Mouse (Mus musculus) kidney, adult 9 months (tissue): ENCODE measurements around the gene Tle4.

Source experiments
- DNase-seq: peaks from one replicate; pipeline ENCODE4 v3.0.0; 2022

Gene Tle4

DNA sequence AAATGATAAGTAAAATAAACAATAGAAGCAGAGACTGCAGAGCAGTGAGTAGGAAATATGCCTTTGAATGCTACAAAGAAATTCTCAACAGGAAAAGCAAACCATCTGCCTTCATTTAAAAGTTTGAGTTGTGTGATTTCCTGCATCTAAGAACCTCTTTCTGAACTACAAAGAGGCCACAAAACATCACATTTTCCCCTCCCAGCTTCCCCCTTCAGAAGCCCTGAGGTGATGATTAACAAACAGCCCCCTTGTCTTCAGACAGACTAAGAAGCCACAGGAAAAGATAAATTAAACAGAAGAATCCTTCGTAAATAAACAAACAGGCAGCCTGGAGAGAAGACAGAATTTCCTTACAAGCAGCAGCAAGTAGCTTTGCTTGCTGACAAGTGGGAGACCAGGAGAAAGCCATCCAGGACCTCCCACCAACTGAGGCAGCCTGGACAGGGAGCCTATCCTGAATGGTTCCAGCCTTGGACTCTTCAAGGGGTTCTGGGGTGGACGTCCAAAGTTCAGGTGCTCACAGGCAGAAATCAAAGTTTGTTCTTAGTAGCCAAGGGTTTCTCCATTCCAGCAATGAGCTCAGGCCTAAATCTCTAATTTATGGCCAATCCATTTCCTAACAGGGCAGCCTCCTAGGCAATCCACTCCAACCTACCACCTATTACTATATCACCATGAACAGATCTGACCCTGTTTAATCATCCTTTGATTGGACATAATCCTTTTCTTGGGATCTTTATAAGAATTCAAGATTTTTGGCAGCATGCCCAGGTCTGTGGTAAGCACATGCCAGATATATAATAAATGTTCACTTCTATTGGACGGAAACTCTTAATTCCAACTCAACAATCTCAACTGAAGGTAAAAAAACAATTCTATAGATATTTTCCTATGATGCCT lies 9.4 kb downstream of the Tle4 start:
- DNase-seq, result peak; percentile 64

DNA sequence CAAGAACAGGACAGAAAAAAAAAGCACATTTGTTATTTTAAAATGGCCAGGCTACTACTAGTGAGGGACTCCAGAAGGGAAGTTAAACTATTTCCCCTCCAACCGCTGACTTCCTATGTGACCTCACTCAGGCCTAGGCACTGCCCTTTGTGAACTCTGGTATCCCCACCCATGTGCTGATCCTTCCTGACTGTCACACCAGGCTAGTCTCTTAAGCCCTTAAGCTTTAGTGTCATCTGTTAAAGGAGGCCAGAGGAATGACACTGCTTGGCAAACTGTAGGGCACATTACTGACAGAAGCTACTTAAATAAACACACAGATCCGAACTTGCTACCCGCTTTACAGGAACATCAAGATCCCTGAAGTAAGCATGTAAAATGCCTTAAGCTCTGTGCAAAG lies 11.7 kb downstream of the Tle4 start:
- DNase-seq, result peak; percentile 40

DNA sequence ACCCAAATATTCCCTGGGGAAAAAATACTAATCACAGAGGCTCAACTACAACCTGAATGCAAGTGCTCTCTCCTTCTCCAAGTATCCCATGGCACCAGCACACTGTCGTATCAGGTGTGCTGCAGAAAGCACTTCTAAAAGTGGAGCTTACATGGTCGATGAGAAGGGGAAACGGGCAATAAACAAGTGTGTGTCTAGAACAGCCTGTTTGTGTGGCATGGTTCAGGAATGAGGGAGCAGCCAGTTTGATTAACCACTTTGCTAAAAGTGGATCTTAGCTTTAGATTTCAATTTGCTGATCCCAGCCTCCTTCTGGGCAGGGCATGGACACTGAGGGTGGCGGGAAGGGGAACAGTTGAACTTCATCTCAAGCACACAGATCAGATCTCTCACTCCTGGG lies 12.1 kb downstream of the Tle4 start:
- DNase-seq, result no peak

DNA sequence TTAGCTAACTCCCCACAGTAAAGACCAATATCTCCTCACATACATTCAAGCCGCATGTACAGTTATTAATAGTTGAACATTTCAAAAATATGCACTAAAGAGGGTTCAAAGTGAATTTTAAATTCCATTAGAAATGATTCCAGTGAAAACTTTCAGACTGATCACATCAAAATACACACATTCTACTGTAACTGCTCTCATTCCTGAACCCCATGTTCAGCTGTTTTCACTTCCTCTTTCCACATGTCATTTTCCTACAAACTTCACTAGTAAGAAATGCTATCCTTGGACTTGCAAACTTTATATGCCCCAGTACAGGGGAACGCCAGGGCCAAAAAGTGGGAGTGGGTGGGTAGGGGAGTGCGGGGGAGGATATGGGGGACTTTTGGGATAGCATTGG lies 12.6 kb downstream of the Tle4 start:
- no peak for DNase-seq

DNA sequence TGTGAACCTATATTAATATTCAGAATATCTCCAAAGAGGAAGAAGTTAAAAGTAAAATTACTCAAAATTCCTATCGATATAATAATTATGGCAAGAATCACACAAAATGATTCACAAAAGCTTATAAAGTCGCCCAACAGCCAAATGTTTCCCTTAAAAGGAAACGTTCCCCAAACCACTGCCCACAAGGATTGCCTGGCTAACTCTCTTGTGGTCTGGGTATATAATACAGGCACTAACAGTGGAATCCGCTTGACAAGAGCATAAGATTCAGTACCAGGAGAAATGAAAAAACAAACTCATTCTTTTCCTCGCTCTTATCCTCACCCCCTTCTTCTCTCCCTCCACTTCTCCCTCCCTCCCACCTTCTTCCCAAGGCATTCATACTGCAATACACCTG lies 19.2 kb downstream of the Tle4 start:
- DNase-seq, result no peak

DNA sequence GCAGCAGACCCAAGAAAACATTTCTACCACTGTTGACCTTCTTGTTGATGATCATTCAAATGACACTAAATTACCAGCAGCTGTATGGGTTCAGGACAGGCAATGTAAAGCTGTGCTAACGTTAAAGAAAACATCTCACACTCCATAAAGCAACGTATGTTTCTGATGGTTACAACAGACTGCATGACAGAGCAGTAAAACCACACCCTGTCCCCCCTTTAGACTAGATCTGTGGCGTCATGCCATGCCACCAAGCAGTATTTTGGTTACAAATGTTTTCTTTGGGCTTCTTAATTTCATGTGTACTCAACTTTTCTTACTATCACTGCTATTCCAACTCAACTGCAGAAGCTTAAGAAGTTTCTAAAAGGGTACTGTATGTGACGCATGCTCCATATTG lies 19.8 kb downstream of the Tle4 start:
- DNase-seq, result no peak

DNA sequence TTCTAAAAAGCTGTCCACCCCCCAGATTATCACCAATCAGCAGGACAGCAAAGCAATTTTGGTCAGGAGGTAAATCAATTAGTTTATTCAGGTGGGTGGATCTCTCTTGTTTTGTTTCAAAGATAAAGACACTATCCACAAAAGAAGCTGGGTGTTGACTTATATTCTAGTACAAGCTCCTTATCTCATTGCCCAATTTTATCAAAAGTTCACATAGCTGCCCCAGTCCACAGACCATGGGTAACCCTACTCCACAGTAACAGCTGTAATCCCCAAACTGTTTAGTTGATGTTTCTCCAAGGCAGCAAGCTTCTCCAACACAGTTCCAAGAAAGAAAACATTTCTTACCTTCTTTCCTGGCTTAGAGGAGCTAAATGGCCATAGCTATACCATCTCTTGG lies 21.5 kb downstream of the Tle4 start:
- no peak for DNase-seq

DNA sequence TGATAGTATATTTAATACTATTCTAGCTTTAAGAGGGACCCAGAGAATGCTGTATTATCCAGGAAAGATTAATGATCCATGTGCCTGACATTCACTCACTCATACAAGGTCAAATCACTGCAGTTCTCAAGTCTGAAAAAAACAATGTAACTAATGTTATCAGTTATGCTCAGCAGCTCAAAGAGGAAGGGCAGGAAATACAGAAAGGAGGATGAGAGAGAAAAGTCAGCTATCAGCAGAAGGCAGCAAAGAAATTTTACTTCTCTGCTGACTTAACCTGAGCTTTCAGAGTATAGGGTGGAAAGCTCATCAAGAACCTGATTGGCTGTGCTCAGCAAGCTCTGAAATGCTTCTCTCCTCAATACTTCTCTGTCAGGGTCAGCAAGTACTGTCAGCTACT lies 29.0 kb downstream of the Tle4 start:
- DNase-seq, result no peak

DNA sequence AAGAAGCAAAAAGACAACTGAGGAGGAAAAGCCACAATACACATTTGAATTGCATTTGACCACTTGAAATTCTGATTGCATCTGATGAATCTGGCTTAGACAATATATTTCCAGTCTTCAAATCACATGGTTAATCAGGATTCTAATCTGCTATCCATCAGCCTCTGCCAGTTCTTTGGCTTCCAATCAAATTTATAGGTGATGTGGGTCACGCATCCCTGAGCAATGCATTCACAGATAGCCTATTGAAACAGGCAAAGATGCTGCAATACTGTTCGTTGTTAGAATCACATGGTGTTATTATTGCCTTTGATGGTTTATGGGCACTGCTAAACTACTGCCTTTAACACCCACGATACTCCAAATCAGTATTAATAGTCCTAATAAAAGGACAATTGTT lies 30.8 kb downstream of the Tle4 start:
- DNase-seq, result no peak

DNA sequence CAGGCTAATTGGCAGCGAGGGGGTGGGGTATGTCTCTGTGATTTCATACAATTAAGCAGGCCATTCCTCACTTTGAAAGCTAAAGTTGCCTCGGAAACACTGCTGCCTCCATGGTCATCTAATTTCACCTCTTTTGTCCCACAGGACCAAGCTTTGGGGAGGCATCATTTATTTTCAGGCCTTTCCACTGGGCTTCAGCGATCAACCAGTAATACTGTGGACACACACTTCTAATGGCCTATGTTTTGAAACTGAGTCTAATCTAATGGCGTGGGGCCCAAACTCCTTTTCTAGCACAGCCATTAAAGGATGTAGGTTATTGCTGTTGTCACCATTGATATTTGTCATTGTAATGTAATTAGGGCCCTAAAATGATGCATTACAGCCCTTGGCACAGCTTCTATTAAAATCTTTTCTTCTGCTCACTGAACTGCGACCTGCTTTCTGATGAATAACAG lies 31.3 kb downstream of the Tle4 start:
- no peak for DNase-seq

DNA sequence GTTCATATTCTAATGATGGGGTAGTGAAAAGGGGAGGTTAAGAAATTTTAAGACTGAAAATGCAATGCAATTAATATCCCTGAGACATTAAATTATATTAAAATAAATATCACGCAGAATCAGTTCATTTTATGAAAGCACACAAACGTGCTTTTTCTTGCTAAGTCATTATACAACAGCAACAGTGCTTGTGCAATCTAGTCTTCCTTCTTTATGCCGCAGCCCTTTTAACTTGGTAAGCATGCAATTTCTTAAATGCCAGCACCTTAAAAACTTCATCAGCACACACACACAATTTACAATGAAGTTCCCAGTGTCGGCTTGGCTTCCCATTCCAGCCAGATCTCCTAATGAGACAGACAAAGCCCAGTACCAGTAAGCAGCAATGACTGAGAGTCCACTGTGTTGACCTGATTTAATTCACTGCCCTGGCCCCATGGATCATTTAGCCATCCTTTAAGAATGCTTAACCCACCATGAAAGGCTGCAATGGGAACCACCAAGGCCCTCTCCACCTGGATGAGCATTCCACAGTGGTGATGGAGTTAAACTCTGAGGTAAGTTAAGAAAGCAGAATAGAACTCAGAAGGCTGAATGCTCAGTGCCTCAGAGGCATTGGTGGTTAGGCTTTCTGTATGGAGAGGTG lies 32.3 kb downstream of the Tle4 start:
- DNase-seq, result no peak

DNA sequence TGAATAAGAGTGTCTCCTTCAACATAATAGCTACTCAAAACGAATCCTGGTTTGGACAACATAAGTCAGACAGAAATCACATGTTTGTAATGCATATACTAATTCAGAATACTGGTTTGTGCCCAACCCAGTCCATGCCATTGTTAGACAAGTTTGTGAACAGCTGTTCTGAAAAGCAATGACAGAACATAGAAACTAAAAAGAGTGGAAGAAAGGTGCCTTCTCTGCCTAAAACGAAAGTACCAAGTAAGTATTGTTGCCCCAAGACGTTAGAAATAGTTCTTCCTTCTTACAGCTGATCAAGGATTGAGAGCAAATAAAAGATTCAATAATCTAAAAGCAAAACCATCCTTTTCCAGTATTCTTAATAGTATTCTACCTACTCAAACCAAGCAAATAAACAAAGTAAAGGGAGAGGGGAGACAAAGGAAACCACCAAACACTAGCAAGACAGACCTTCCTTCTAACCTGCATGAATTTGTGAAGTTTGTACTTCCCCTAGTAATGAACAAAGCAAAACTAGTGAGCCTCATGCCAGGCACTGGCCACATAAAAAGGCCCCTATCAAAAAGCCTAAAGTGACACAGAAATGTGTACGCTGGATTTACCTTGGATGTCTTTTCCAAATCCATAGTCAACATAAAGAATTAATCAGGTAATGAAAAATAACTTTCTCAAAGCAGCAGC lies 34.4 kb downstream of the Tle4 start:
- DNase-seq, result no peak

DNA sequence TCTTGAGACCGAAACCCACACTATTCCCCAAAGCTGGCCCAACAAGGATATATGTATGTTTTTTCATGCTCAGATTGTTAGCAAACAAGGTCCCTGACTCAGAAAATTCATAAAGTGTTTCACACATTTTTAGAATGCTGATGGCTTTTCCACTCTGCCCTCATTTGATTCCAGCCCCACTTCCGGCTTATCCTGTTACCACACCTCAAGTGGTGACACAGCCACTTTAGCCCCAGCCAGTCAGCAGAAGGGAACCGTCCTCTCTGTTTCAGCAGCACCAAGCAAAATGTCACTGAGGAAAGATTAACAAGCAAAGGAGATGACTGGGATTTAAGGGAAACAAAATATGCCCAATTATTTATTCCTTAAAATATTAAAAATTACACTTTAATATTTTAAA lies 50.0 kb downstream of the Tle4 start:
- no peak for DNase-seq

DNA sequence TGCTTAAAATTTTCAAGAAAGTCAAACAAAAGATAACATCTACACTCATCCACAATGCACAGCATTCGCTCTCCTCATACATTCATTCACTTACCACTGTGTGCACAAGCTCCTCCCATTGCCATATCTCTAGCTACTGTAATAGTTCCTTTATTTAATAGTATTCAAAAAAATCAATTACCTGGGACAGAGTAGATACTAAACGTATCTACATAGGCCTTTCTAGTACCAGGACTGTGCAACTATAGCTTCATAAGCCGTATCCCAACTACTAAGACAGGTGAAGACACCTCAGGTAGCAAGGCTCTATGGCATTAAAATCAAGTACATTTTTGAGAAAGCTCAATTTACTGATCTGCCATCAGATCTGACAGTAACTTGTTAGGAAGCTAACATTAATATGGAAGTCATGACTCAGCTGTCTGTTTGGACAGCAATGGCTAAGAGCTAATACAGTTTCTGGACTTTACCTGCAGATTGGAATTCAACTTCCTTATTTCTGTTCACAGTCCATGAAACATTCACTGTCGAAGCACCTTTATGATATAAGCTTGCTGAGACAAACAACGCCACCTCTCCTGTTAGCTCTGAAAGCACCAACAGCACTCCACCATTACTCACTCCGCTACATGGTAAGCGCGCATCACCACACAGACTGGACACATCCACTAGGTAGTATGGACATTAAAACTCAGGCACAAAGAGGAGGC lies 50.6 kb downstream of the Tle4 start:
- DNase-seq, result no peak

DNA sequence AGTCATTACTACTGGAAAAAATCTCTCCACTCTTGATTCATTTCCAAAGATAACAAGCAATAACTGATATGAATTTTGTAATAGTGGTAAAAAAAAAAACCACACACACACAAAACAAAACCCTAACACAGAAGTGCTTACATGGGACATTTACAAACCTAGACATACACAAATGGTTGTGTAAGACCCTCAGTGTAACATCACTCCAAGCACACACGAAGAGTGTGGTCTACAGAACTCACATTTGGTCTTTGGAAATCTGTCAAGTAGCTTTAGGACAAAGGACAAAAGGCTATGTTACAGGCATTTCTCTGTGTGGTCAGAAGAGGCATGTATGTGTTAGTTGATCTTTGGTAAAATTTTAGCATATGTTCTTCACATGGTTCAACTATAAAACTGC lies 52.4 kb downstream of the Tle4 start:
- DNase-seq, result no peak

DNA sequence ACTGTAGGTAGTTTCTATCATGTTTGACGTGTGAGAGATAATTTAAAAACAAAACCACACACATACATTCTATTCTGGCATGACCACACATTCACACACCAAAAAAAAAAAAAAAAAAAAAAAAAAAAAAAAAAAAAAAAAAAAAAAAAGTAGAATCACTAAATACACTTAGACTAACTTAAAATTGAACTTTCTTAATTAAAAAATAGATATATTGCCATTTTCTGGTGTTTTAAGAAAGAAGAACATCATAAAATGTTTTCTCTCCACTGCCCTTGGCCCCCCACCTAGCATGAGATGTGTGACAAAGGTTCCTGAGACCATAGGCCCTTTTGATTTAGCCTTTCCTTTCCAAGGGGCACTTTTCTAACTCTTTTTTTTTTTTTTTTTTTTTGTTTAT lies 54.5 kb downstream of the Tle4 start:
- no peak for DNase-seq

DNA sequence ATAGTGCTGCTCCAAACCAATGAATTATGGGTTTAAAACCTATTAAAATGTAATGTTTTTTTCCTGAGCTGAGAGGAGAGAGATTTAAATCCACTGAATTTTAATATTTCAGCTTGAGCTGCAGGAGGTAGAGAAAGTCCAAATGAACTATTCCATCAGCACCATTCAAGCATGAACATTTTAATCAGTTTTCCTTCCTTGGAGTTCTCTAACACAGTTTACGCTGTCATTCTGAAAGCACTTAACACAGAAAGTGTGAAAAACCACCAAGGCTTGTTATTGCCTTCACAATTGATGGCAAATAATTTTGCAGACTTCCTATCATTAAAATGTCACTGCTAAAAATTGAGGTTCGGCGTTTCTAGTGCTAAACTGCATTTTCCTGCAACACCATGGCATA lies 57.2 kb downstream of the Tle4 start:
- no peak for DNase-seq

DNA sequence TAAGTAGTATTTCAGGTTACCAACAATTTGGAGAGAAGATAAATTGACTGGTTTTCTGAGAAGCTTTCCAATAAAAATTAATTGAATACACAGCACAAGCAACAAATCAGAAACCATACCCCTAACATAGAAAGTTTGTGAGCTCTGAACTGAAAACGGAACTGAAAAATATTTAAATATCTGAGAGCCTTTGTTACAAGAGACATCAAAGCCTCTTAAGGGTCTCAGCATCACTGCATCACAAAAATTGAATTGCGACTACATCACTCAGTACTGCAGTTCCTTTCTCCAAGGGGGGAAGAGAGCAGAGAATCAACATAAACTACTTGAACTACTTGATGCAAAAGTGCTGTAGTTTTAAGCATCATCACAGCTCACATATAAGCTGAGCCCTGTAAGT lies 61.2 kb downstream of the Tle4 start:
- no peak for DNase-seq

DNA sequence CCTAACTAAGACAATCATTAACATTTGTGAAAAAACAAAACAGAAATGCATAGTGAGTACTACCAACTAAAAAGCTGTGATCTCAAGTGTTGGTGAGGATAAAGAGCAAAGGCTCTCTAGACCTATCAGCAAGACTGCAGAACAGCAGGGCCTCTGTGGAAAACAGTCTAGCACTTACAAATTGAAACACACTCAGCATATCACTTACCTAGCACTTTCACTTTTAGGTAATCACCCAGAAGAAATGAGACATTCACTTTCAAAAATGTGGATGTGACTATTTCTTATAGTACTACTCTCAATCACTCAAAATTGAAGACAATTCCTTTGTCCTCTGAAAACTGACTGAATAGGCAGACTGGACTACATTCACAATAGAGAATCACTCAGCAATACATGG lies 63.4 kb downstream of the Tle4 start:
- DNase-seq, result no peak

DNA sequence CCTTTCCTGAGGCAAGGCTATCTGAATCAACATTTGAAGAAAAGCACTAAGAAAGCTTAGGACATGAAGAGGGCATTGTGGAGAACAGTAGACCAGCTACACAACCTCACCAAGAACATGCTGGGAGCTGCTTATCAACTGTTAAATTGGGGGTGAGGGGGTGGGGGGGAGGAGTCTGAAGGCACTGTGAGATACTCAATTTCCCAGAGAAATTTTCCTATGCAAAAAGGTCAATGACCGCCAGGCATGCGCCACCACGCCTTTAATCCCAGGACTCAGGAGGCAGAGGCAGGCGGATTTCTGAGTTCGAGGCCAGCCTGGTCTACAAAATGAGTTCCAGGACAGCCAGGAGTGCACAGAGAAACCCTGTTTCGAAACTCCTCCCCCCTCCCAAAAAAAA lies 65.0 kb downstream of the Tle4 start:
- no peak for DNase-seq

DNA sequence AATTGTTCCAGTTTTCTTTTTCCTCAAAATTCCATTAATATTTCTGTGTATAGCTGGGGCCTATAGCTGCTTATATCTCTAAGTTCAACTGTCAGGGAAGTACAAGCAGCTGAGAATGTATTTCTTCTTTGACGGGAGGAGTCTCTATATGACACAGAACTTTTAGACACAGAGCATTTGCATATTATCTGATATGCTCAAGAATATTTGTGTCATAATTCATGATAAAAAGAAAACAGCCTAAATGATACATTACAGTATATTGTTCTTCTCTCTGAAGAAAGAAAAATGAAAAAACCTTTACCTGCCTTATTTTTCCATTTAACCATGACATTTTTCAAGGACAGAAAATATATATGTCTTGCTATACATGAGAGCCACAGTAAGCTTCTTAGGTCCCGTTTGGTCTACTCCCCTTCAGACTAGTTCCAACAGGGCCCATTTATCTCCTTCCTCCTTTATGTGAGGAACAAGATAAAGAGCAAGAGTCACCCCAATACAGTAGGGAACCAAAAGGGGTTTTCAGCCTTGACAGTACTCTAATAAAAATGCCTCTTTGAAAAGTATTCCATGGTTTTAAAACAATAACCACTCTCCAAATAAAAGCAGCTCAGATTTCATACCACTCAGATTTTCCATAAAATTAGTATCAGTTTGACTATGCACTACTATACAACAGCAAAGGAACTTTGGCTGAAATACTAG lies 77.6 kb downstream of the Tle4 start:
- no peak for DNase-seq

DNA sequence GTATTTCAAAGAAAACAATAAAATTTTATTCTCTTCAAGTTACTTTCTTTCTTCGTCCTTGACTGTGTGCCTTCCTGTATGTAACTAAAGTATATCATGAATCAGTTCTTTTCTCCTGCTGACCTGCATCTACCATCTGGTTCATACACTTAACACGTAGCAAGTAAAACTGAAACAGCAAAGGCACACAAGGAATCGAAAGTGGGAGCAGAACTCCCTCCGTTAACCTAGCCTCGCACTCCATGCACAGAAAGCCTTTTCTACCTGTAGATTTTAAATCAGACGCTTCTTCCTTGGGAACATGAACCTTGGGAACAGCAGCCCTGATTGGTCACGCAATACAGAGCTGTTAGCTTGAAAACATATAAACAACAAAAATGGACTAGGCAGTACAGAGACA lies 78.7 kb downstream of the Tle4 start:
- DNase-seq, result no peak
